Mouse (Mus musculus) neural tube, embryonic 14.5 days (tissue): ENCODE results near the gene Vezt. TPM values are rescaled to one million over a fixed set of nuclear protein-coding genes. Genes with fewer than 3 reads are reported as not detected.

ENCODE experiments used
- ATAC-seq: fragments of 200-750 bp; cut with Nextera tagmentation; 2 replicates; pipeline ENCODE4 v1.8.0; 2017; ENCODE audit warnings: low read depth, mild to moderate bottlenecking, moderate TSS enrichment, moderate library complexity
- H3K27ac ChIP-seq: fragments of 300-500 bp; sonication (generic); 2 replicates; pipeline ENCODE4 v1.5.1; 2014; ENCODE audit warnings: low read depth, mild to moderate bottlenecking, control low read depth, low read length, moderate library complexity, mixed read lengths
- H3K27me3 ChIP-seq: fragments of 300-500 bp; sonication (generic); 2 replicates; pipeline ENCODE4 v1.6.1; 2014; ENCODE audit warnings: low read length; ENCODE audit not compliant: control insufficient read depth, insufficient read depth
- H3K36me3 ChIP-seq: fragments of 300-500 bp; sonication (generic); 2 replicates; pipeline ENCODE4 v1.6.1; 2014; ENCODE audit warnings: low read length, mixed read lengths; ENCODE audit not compliant: control insufficient read depth, insufficient read depth
- H3K4me1 ChIP-seq: fragments of 300-500 bp; sonication (generic); 2 replicates; pipeline ENCODE4 v1.6.1; 2014; ENCODE audit warnings: low read length; ENCODE audit not compliant: control insufficient read depth, insufficient read depth
- H3K4me2 ChIP-seq: fragments of 300-500 bp; sonication (generic); 2 replicates; pipeline ENCODE4 v1.6.1; 2014; ENCODE audit warnings: mild to moderate bottlenecking, low read depth, low read length, control low read depth
- H3K4me3 ChIP-seq: fragments of 300-500 bp; sonication (generic); 2 replicates; pipeline ENCODE4 v1.5.1; 2014; ENCODE audit warnings: low read depth, low read length, control low read depth, mixed read lengths
- H3K9ac ChIP-seq: fragments of 300-500 bp; sonication (generic); replicated peaks from 2 replicates; pipeline ENCODE4 v1.6.1; 2014; ENCODE audit warnings: low read depth, mild to moderate bottlenecking, control low read depth, low read length, mixed read lengths
- H3K9me3 ChIP-seq: fragments of 300-500 bp; sonication (generic); 2 replicates; pipeline ENCODE4 v1.6.1; 2016; ENCODE audit warnings: low read length; ENCODE audit not compliant: control insufficient read depth
- WGBS: fragments of 180-500 bp; shearing (Covaris S2); extraction: QIAGEN DNeasy Blood & Tissue Kit; methylation state at CpG from one replicate; pipeline ENCODE4 v1.1.7; 2014; 5-methylcytosine and 5-hydroxymethylcytosine counted together
- polyA plus RNA-seq: library from polyadenylated mRNA; unstranded; fragments of >200 nt; fragmentation: Nextera tagmentation; extraction: Ambion mirVana; gene quantifications from 2 replicates; pipeline ENCODE4 v1.2.1, GENCODE M21; 2014

Gene Vezt
- polyA plus RNA-seq, 1 experiment from 2014 or later: 60.5 TPM

DNA sequence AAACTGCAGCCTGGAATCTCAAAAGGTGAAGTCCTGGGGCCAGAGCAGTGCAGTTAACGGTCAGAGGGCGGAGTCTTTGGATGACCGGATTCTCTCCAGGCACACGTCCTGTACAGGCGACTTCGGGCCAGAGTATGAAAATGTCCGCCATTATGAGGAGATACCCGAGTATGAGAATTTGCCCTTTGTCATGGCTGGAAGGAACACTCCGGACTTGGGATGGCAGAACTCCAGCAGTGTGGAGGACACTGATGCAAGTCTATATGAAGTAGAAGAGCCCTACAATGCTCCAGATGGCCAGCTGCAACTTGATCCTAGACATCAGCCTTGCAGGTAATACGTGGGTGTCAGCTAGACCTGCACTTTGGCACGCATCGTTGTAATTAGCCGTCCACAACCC lies 9.7 kb upstream of the Vezt start:
- 93% methylated on average over 13 of the region's 13 CpGs for whole genome bisulfite sequencing
- no peak overlapping the region for H3K27ac ChIP-seq
- no peak overlapping the region for H3K4me3 ChIP-seq
- H3K4me1 ChIP-seq: no peaks in the 10 kb centered on the region
- no peaks in the 10 kb centered on the region for H3K9me3 ChIP-seq
- ATAC-seq: no peak
- H3K9ac ChIP-seq: no peak overlapping the region
- no peaks in the 10 kb centered on the region for H3K36me3 ChIP-seq
- H3K4me2 ChIP-seq: no peak overlapping the region
- H3K27me3 ChIP-seq: no peaks in the 10 kb centered on the region

DNA sequence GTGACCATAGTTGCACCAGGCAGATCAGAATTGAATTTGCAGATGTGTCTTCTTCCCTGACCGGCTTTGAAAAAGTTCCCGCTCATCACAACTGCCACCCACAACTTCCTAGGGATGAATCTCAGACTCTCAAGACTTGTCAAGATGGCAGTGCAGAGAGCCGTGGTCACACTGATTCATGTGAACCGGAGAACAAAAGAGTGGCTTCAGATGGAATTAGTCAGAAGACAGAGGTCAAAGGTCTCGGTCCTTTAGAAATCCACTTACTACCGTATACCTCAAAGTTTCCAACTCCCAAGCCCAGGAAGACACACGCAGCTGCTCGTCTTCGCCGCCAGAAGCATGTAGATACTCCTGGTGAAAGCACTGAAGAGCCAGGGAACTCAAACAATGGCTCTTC lies 8.3 kb upstream of the Vezt start:
- Histone ChIP-seq H3K9me3 (no peaks in the 10 kb centered on the region), H3K9ac (no peak overlapping the region), H3K4me1 (no peaks in the 10 kb centered on the region), H3K4me2 (no peak overlapping the region), H3K27ac (no peak overlapping the region), H3K36me3 (no peaks in the 10 kb centered on the region), H3K27me3 (no peaks in the 10 kb centered on the region), H3K4me3 (no peak overlapping the region)
- WGBS: 26% methylated on average over 10 of the region's 10 CpGs
- ATAC-seq: no peak

DNA sequence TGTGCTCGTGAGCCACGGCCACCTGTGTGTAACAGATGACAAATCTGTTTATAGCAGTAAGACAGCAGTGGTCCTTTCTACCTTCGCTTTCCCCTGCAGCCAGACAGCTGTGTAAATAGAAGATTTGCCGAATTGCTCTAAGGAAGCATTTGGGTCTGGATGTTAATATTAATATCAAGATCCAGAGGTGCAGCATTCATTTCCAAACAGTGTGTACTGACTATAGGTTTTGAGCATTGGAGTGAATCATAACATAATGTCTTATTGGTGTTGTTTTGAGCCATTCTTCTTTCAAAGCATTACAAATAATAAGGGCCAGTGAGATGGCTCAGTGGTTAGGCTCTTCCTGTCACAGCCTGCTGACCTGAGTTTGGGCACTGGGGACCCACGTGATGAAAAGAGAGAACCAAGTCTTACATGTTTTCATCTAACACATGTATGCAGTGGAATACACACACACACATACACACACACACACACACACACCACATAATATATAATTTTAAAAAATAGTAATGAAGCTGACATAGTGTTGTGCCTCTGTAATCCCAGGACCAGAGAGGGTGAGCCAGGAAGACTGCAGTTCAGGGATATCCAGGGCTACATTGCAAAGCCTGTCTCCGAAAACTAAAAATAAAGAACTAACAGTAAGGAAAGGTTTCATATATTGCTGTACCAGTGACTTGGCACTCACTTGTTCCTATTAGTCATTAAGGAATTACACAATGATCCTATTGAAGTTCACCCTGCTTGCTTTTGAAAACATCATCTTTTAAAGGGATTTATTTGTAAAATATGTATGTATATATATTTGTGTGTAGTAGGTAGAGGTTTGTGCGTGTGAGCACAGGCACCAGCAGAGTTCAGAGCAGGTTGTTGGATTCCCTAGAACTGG lies 3.0 kb upstream of the Vezt start:
- Histone ChIP-seq H3K27me3 (no peaks in the 10 kb centered on the region), H3K4me2 (no peak overlapping the region), H3K4me3 (no peak overlapping the region), H3K27ac (no peak overlapping the region), H3K36me3 (no peaks in the 10 kb centered on the region), H3K9ac (no peak overlapping the region), H3K9me3 (no peaks in the 10 kb centered on the region), H3K4me1 (peaks cover 6% of the 10 kb centered on the region)
- 68% methylated on average over 7 of the region's 7 CpGs for WGBS
- no peak for ATAC-seq

DNA sequence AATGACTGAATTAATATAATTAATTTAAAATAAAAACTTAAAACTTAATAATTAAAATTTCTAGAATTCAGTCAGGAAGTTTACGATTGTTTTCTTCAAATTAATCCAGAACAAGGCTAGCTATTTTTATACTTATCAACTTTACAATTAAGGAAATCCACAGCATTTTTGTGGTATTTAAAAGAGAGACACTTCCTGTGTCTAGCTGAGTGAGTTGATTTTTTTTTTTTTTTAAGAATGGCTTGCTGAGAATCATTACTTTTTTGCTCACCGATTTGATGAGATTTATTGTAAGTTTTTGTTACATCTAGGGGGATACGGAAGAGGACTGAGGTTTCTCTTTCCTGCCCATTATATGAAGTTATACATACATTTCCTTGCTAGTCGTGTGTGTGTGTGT lies 2.0 kb upstream of the Vezt start:
- Histone ChIP-seq H3K9me3 (no peaks in the 10 kb centered on the region), H3K9ac (no peak overlapping the region), H3K4me3 (no peak overlapping the region), H3K4me1 (peaks cover 13% of the 10 kb centered on the region), H3K27me3 (no peaks in the 10 kb centered on the region), H3K36me3 (no peaks in the 10 kb centered on the region), H3K4me2 (no peak overlapping the region), H3K27ac (no peak overlapping the region)
- ATAC-seq: no peak
- 70% methylated on average over 4 of the region's 4 CpGs for WGBS

DNA sequence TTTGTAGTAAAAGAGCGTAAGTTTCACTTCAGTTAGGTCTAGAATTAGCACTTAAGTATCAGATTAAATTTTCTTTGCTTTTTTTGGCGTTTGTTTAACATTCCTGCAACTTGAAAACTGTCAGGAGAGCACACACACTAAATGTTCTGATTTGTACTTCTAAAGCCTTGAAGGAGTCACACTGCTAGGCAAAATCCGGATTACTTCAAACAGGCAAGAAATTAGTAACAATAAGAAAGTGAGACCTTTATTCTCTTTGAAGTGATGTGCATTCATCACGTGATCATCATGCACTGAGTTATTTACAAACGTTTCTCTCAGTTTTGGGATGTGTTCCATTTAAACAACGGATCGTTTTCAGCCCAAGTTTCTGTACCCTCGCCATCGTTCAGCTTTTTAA lies 1.6 kb upstream of the Vezt start:
- WGBS: 57% methylated on average over 9 of the region's 9 CpGs
- peaks cover 13% of the 10 kb centered on the region for H3K4me1 ChIP-seq
- H3K4me3 ChIP-seq: peak overlapping the region; percentile 6; the same call in 1 of the 2 replicates
- H3K9me3 ChIP-seq: no peaks in the 10 kb centered on the region
- H3K36me3 ChIP-seq: no peaks in the 10 kb centered on the region
- no peak overlapping the region for H3K9ac ChIP-seq
- H3K4me2 ChIP-seq: peak overlapping the region; percentile 65; the same call in 1 of the 2 replicates
- no peak for ATAC-seq
- H3K27ac ChIP-seq: no peak overlapping the region
- H3K27me3 ChIP-seq: no peaks in the 10 kb centered on the region

DNA sequence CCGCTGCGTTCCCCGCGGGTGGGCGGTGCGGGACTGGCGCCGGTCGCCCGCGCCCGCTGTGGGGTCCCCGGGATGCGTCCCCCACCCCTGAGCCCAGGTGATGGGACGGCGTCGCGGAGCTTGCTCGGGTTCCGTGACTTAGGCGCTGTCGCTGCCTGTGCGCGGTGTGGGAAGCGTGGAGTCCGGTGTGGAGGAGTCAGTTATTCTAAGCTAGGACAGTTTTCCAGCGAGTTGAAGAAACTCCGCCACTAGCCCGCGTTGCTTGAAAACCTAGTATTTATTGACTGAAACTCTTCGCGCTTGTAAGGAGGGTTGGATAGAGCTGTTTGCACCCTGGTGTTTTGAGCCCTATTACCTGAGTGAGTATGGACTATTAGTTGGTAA lies 750 bp upstream of the Vezt start:
- peak overlapping the region; percentile 52 for H3K9ac ChIP-seq
- ATAC-seq: peak; percentile 58
- no peaks in the 10 kb centered on the region for H3K9me3 ChIP-seq
- no peaks in the 10 kb centered on the region for H3K27me3 ChIP-seq
- H3K27ac ChIP-seq: peak overlapping the region; percentile 65; the same call in 1 of the 2 replicates
- no peaks in the 10 kb centered on the region for H3K36me3 ChIP-seq
- WGBS: 0% methylated on average over 31 of the region's 32 CpGs
- H3K4me2 ChIP-seq: peak overlapping the region; percentile 65
- peaks cover 13% of the 10 kb centered on the region for H3K4me1 ChIP-seq
- H3K4me3 ChIP-seq: peak overlapping the region; percentile 86

DNA sequence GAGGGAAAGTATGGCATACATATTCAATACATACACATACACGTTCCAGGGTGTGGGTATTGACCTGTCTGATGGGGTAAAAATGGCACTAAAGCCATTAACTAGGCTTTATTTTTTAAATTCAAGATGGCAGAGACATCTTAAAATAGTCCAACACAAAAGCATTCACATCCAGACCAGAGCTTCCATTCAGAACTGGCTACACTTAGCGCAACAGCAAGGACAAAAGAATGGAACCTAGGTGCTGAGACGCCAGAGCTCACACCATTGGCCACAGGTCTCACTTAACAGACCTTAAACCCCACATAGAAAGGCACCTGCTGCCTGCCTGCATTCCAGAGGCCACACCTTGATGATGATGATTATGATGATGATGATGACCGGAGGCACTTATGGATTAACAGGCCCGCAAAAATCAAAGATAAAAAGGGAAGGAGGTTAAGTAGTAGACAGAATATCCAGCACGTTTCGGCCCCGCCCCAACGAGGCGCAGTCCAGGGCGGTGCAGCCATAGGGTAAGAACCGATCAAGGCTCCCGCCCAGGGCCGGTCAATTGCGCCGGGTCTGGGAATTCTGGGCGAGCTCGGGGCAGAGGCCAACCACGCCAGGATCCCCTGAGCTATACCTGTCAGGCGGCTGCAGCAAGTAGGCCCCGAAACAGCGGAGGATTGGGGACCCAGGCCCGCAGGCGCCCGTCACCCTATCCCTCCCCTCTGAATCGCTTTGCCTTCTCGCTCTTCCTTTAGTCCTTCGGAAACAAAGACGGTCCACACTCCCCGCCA lies 550 bp downstream of the Vezt start:
- H3K27ac ChIP-seq: peak overlapping the region; percentile 76
- H3K4me2 ChIP-seq: peak overlapping the region; percentile 47
- H3K4me1 ChIP-seq: peaks cover 13% of the 10 kb centered on the region
- H3K27me3 ChIP-seq: no peaks in the 10 kb centered on the region
- H3K9ac ChIP-seq: peak overlapping the region; percentile 85
- peak overlapping the region; percentile 86 for H3K4me3 ChIP-seq
- H3K9me3 ChIP-seq: no peaks in the 10 kb centered on the region
- ATAC-seq: peak; percentile 76
- 1% methylated on average over 30 of the region's 30 CpGs for WGBS
- peaks cover 2% of the 10 kb centered on the region; the same call in 1 of the 2 replicates for H3K36me3 ChIP-seq

DNA sequence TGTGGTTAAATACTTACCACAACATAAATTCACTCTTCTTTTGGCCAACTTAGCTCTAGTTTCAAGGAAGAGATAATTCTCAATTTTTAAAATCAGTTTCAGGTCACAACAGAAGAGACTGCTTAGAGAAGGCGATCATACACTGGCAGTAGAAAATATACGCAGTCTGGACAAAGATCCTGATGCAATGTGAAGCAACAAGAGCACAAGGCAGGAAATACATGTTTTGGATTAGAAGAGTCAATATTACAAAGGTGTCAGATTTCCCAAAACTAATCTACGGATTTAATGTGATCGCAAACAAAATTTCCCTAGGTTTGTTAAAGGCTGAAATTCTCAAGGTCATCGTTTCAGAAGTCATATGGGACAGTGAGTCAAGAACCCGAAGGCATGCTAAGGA lies 4.5 kb downstream of the Vezt start:
- Histone ChIP-seq H3K36me3 (peaks cover 11% of the 10 kb centered on the region; the same call in 1 of the 2 replicates), H3K27ac (no peak overlapping the region), H3K4me1 (peaks cover 13% of the 10 kb centered on the region), H3K4me3 (no peak overlapping the region), H3K27me3 (no peaks in the 10 kb centered on the region), H3K4me2 (no peak overlapping the region), H3K9me3 (no peaks in the 10 kb centered on the region), H3K9ac (no peak overlapping the region)
- 96% methylated on average over 6 of the region's 6 CpGs for WGBS
- no peak for ATAC-seq

DNA sequence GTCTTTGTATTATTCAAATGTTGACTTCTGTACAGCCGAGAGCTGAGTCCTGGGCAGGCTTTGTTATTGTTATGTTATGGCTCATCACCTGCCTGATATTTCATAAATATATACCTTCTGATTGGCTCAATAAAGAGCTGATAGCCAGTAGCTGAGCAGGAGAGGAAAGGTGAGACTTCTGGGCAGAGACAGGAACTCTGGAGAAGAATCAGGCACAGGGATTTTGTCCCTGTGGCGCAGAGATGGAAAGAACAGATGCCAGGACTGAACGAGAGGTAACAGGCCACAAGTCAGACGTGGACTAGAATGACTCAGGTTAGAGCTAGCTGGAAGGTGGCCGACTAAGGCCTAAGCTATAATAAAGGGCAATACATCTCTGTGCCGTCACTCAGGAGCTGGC lies 7.1 kb downstream of the Vezt start:
- H3K9ac ChIP-seq: no peak overlapping the region
- ATAC-seq: no peak
- peaks cover 6% of the 10 kb centered on the region for H3K4me1 ChIP-seq
- no peak overlapping the region for H3K27ac ChIP-seq
- H3K4me2 ChIP-seq: no peak overlapping the region
- no peaks in the 10 kb centered on the region for H3K27me3 ChIP-seq
- WGBS: 82% methylated on average over 6 of the region's 6 CpGs
- peaks cover 11% of the 10 kb centered on the region; the same call in 1 of the 2 replicates for H3K36me3 ChIP-seq
- H3K9me3 ChIP-seq: no peaks in the 10 kb centered on the region
- no peak overlapping the region for H3K4me3 ChIP-seq
